Mouse (Mus musculus): ENCODE data around the gene Dab1. TPM values are rescaled to one million over a fixed set of nuclear protein-coding genes. Genes with fewer than 3 reads are reported as not detected.

Dab1 gene
- polyA plus RNA-seq, 1 experiment from 2014 or later = 41.6 TPM

GRCm38 (mm10) chr4:104538420-104538819, 919.3 kb downstream of the Dab1 start:
- no peak overlapping the region for H3K27ac ChIP-seq

GRCm38 (mm10) chr4:104539047-104539446, 919.9 kb downstream of the Dab1 start:
- WGBS = 59% methylated on average over 2 of the region's 2 CpGs
- Histone ChIP-seq H3K4me2 (replicated peaks) (no peak overlapping the region), H3K27me3 (replicated peaks) (no peaks in the 10 kb centered on the region), H3K27ac (no peak overlapping the region), H3K9ac (no peak overlapping the region), H3K36me3 (no peaks in the 10 kb centered on the region), H3K4me3 (replicated peaks) (no peak overlapping the region), H3K9me3 (no peaks in the 10 kb centered on the region), H3K4me1 (replicated peaks) (no peaks in the 10 kb centered on the region)
- ATAC-seq = no peak

More at GRCm38 (mm10) chr4:104538420-104538819, 919.3 kb downstream of the Dab1 start:
- H3K9me3 ChIP-seq = no peaks in the 10 kb centered on the region
- no peaks in the 10 kb centered on the region for H3K36me3 ChIP-seq
- H3K4me3 ChIP-seq (replicated peaks) = no peak overlapping the region
- no peaks in the 10 kb centered on the region for H3K4me1 ChIP-seq (replicated peaks)
- WGBS = 83% methylated on average over 3 of the region's 3 CpGs
- ATAC-seq = no peak
- no peak overlapping the region for H3K9ac ChIP-seq
- H3K4me2 ChIP-seq (replicated peaks) = no peak overlapping the region
- no peaks in the 10 kb centered on the region for H3K27me3 ChIP-seq (replicated peaks)

GRCm38 (mm10) chr4:104547091-104547490, 927.9 kb downstream of the Dab1 start:
- Histone ChIP-seq H3K4me2 (replicated peaks) (no peak overlapping the region), H3K4me1 (replicated peaks) (no peaks in the 10 kb centered on the region), H3K9ac (no peak overlapping the region), H3K9me3 (no peaks in the 10 kb centered on the region), H3K27ac (no peak overlapping the region), H3K27me3 (replicated peaks) (no peaks in the 10 kb centered on the region), H3K4me3 (replicated peaks) (no peak overlapping the region), H3K36me3 (no peaks in the 10 kb centered on the region)
- WGBS = 84% methylated on average over 5 of the region's 5 CpGs
- no peak for ATAC-seq

- no peaks in the 10 kb centered on the region for H3K9me3 ChIP-seq
- H3K36me3 ChIP-seq = no peaks in the 10 kb centered on the region
- no peak overlapping the region for H3K27ac ChIP-seq
- no peak overlapping the region for H3K4me2 ChIP-seq (replicated peaks)
- no peak overlapping the region for H3K4me3 ChIP-seq (replicated peaks)
- no peaks in the 10 kb centered on the region for H3K27me3 ChIP-seq (replicated peaks)
- ATAC-seq = no peak
- H3K9ac ChIP-seq = no peak overlapping the region
- 100% methylated on average over 1 of the region's 1 CpGs for WGBS
- H3K4me1 ChIP-seq (replicated peaks) = no peaks in the 10 kb centered on the region
These were observed 929.1 kb downstream of the Dab1 start for GRCm38 (mm10) chr4:104548287-104548686.

- no peaks in the 10 kb centered on the region for H3K9me3 ChIP-seq
- no peaks in the 10 kb centered on the region for H3K27me3 ChIP-seq (replicated peaks)
- no peak for ATAC-seq
- H3K36me3 ChIP-seq = no peaks in the 10 kb centered on the region
- no peaks in the 10 kb centered on the region for H3K4me1 ChIP-seq (replicated peaks)
- 58% methylated on average over 4 of the region's 4 CpGs for WGBS
- H3K9ac ChIP-seq = no peak overlapping the region
- no peak overlapping the region for H3K4me2 ChIP-seq (replicated peaks)
- H3K4me3 ChIP-seq (replicated peaks) = no peak overlapping the region
- H3K27ac ChIP-seq = no peak overlapping the region
These were observed 931.5 kb downstream of the Dab1 start for GRCm38 (mm10) chr4:104550581-104551205.

GRCm38 (mm10) chr4:104551390-104552070, 932.4 kb downstream of the Dab1 start:
- H3K36me3 ChIP-seq = no peaks in the 10 kb centered on the region
- H3K27me3 ChIP-seq (replicated peaks) = no peaks in the 10 kb centered on the region
- 90% methylated on average over 17 of the region's 17 CpGs for WGBS
- H3K9ac ChIP-seq = no peak overlapping the region
- H3K27ac ChIP-seq = no peak overlapping the region
- no peaks in the 10 kb centered on the region for H3K9me3 ChIP-seq
- no peak overlapping the region for H3K4me3 ChIP-seq (replicated peaks)
- ATAC-seq = no peak
- no peaks in the 10 kb centered on the region for H3K4me1 ChIP-seq (replicated peaks)
- no peak overlapping the region for H3K4me2 ChIP-seq (replicated peaks)

- no peaks in the 10 kb centered on the region for H3K4me1 ChIP-seq (replicated peaks)
- WGBS = 52% methylated on average over 2 of the region's 2 CpGs
- H3K4me2 ChIP-seq (replicated peaks) = no peak overlapping the region
- H3K9me3 ChIP-seq = no peaks in the 10 kb centered on the region
- H3K27me3 ChIP-seq (replicated peaks) = no peaks in the 10 kb centered on the region
- no peaks in the 10 kb centered on the region for H3K36me3 ChIP-seq
- ATAC-seq = no peak
- no peak overlapping the region for H3K9ac ChIP-seq
- H3K4me3 ChIP-seq (replicated peaks) = no peak overlapping the region
- no peak overlapping the region for H3K27ac ChIP-seq
These were observed 936.2 kb downstream of the Dab1 start for GRCm38 (mm10) chr4:104555408-104555807.

GRCm38 (mm10) chr4:104563512-104563911, 944.4 kb downstream of the Dab1 start:
- 82% methylated on average over 5 of the region's 5 CpGs for WGBS
- no peaks in the 10 kb centered on the region for H3K4me1 ChIP-seq (replicated peaks)

GRCm38 (mm10) chr4:104570523-104570922, 951.4 kb downstream of the Dab1 start:
- WGBS = 65% methylated on average over 4 of the region's 4 CpGs
- Histone ChIP-seq H3K27me3 (replicated peaks) (no peaks in the 10 kb centered on the region), H3K36me3 (no peaks in the 10 kb centered on the region), H3K9ac (no peak overlapping the region), H3K9me3 (no peaks in the 10 kb centered on the region), H3K4me1 (replicated peaks) (no peaks in the 10 kb centered on the region), H3K27ac (no peak overlapping the region), H3K4me3 (replicated peaks) (no peak overlapping the region), H3K4me2 (replicated peaks) (no peak overlapping the region)
- no peak for ATAC-seq

More at GRCm38 (mm10) chr4:104563512-104563911, 944.4 kb downstream of the Dab1 start:
- Histone ChIP-seq H3K27ac (no peak overlapping the region), H3K4me3 (replicated peaks) (no peak overlapping the region), H3K9me3 (no peaks in the 10 kb centered on the region), H3K27me3 (replicated peaks) (no peaks in the 10 kb centered on the region), H3K4me2 (replicated peaks) (no peak overlapping the region), H3K36me3 (no peaks in the 10 kb centered on the region), H3K9ac (no peak overlapping the region)
- ATAC-seq = no peak

- no peak overlapping the region for H3K9ac ChIP-seq
- no peaks in the 10 kb centered on the region for H3K27me3 ChIP-seq (replicated peaks)
- no peak for ATAC-seq
- 76% methylated on average over 8 of the region's 8 CpGs for WGBS
- no peaks in the 10 kb centered on the region for H3K9me3 ChIP-seq
- H3K36me3 ChIP-seq = no peaks in the 10 kb centered on the region
- no peak overlapping the region for H3K4me2 ChIP-seq (replicated peaks)
- H3K4me3 ChIP-seq (replicated peaks) = no peak overlapping the region
- no peaks in the 10 kb centered on the region for H3K4me1 ChIP-seq (replicated peaks)
- no peak overlapping the region for H3K27ac ChIP-seq
These were observed 953.3 kb downstream of the Dab1 start for GRCm38 (mm10) chr4:104572440-104572839.

GRCm38 (mm10) chr4:104573419-104573818, 954.3 kb downstream of the Dab1 start:
- Histone ChIP-seq H3K9me3 (no peaks in the 10 kb centered on the region), H3K27ac (no peak overlapping the region), H3K36me3 (no peaks in the 10 kb centered on the region), H3K9ac (no peak overlapping the region), H3K4me1 (replicated peaks) (no peaks in the 10 kb centered on the region), H3K4me2 (replicated peaks) (no peak overlapping the region), H3K27me3 (replicated peaks) (no peaks in the 10 kb centered on the region), H3K4me3 (replicated peaks) (no peak overlapping the region)
- ATAC-seq = no peak
- 78% methylated on average over 7 of the region's 7 CpGs for WGBS

- Histone ChIP-seq H3K36me3 (no peaks in the 10 kb centered on the region), H3K9ac (no peak overlapping the region), H3K4me3 (replicated peaks) (no peak overlapping the region), H3K27me3 (replicated peaks) (no peaks in the 10 kb centered on the region), H3K4me1 (replicated peaks) (no peaks in the 10 kb centered on the region), H3K9me3 (no peaks in the 10 kb centered on the region), H3K4me2 (replicated peaks) (no peak overlapping the region), H3K27ac (no peak overlapping the region)
- ATAC-seq = peak; percentile 71; the same call in 1 of the 2 replicates
- 20% methylated on average over 3 of the region's 3 CpGs for WGBS
These were observed 959.2 kb downstream of the Dab1 start for GRCm38 (mm10) chr4:104578370-104578769.

All from intestine, embryonic 15.5 days (tissue).